In the genomic region with DNA sequence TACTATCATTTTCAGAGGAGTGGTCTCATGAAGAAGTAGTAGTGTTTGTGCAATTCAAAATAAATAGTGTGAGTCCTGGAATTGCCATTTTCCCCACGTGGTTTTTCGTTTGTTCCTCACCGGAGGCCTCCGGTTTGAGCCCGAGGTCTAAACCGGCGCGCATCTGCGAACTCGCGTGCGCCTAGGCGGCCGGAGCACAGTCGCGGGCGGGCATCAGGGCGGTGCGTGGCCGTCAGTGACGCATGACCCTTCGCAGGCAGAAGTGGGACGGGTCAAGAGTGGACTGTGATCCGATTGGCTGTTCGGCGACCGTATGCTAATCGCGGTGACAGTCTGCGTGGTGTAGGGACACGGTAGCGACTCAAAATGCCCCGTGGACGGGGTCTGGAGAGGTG, we compare ENCODE assay signal across 8 mouse cellular contexts. TPM values are rescaled to one million over a fixed set of nuclear protein-coding genes. Genes with fewer than 3 reads are reported as not detected.
DNase-seq lines count a peak whose midpoint lies in the region; ATAC-seq lines count a peak whose summit lies in the region.

No protein-coding gene starts in this region.

- peak; percentile 73 for DNase-seq in adipocyte (ENCODE audit: low spot score)
- peak; percentile 89 for DNase-seq in embryo, embryonic 10 days (ENCODE audit: low spot score)
- DNase-seq in gastrocnemius, postnatal 10 days: peak; percentile 82
- DNase-seq in induced T-regulatory cell, adult 2 months (ENCODE audit: low read depth): peak; percentile 78
- DNase-seq in left cerebral cortex, adult 8-10 months (ENCODE audit: low spot score in 2 of 2): peak; percentile 83 to 96
- peak; percentile 96 for DNase-seq in right cerebral cortex, adult 18-20 months
- peak; percentile 89 to 96 for DNase-seq in urinary bladder, adult 18-20 months (ENCODE audit: low spot score in 2 of 2)

- ATAC-seq in megakaryocyte, adult 5-6 weeks (ENCODE audit: poor library complexity, severe bottlenecking): peak; percentile 88

RNA-seq across cellular contexts. Expression of a gene that starts 43.2 kb away (rescaled TPM):
- 1 to 10 TPM in 1 of 2 experiments, under 1 TPM in 1; 0.45 to 1.4 TPM for total RNA-seq in gastrocnemius, postnatal 10 days (2021)
- total RNA-seq in left cerebral cortex, adult 8-10 months (2022): 1 to 10 TPM in 1 of 4 experiments, under 1 TPM in 1, not detected in 2; 0.57 to 1.4 TPM
- 0.13 and 0.43 TPM in 2 replicates for total RNA-seq in megakaryocyte, adult 5-6 weeks (2015)
- total RNA-seq in megakaryocyte, adult 5-6 weeks (2017): 0.15 and 1.1 TPM in 2 replicates

RNA-seq across cellular contexts. Expression of a gene that starts 43.3 kb away (rescaled TPM):
- total RNA-seq in gastrocnemius, postnatal 10 days (2021): 1 to 10 TPM; 1.5 to 1.7 TPM
- total RNA-seq in left cerebral cortex, adult 8-10 months (2022): 1 to 10 TPM; 2.6 to 4.7 (median 4.0) TPM
- total RNA-seq in megakaryocyte, adult 5-6 weeks (2015): 4.6 and 4.8 TPM in 2 replicates
- 5.2 and 5.7 TPM in 2 replicates for total RNA-seq in megakaryocyte, adult 5-6 weeks (2017)

Comparison
In these comparisons a context has a peak if more than half of its experiments do, and no peak if none do; other contexts are left out.
1. Peak in every context shown above with its lines: DNase-seq and ATAC-seq.